ENCODE assay signal across 16 mouse cellular contexts in the genomic region with DNA sequence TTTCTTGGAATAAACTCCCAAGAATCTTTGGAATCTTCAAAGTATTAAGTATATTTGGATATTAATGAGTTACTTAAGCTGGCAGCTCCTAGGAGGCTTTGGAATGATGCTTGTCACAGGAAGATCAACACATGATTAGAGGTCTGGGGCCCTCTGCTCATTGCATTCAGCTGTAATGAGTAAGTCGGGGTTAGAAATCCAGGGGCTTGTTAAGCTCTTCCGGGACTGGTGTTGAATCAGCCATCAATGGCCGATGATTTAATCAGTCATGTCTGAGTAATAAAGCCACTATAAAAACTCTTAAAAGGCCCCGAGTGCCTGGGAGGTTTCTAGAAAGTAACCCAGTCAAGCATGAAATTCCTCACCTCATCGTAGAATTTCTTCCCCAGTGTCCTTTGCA.
"Had no signal": no experiment of that assay in that cellular context is flagged by ENCODE, and none has a peak within 500 bp of the region (broad histone marks: within the 10 kb centered on the region; RNA-seq: fewer than 3 reads in every experiment).

No protein-coding gene starts in this region.

- ATAC-seq: hindbrain, postnatal 0 days; intestine, embryonic 16.5 days; liver, embryonic 12.5 days had no signal

- DNase-seq: gastrocnemius, postnatal 14 days; gastrocnemius, postnatal 36 days; heart, adult 18-20 months; heart, postnatal 14 days; heart, postnatal 36 days; kidney, adult 11 months; kidney, adult 2 months; kidney, adult 9 months; kidney, postnatal 14 days; kidney, postnatal 36 days; layer of hippocampus, adult 9-11 months; layer of hippocampus, postnatal 36 days; liver had no signal
